Mouse (Mus musculus) ovary, postnatal 36 days (tissue): Measurements from ENCODE around the gene Plb1.

Experiments
- DNase-seq: peaks from one replicate; pipeline ENCODE4 v3.0.0; 2022; ENCODE audit warnings: low spot score, mixed read lengths

Gene Plb1

DNA sequence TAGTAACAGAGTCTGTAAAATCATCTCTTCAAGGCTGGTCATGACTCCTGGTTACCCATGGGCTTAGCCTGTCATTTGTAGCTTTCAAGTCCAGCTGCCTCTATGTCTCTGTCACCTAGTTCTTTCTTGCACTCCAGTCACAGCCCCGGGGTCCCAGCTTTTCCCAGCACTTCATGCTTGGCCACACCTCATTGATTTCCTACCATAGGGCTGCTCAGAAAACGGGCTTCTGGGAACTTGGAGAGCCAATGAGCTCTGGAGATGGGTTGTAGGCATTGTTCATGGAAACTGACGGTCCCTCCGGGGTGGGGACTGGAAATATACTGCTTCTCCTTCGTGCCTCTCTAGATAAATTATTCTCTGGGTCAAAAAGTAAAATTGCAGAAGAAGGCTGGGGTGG, 28.2 kb downstream of the Plb1 start:
- DNase-seq = no peak

DNA sequence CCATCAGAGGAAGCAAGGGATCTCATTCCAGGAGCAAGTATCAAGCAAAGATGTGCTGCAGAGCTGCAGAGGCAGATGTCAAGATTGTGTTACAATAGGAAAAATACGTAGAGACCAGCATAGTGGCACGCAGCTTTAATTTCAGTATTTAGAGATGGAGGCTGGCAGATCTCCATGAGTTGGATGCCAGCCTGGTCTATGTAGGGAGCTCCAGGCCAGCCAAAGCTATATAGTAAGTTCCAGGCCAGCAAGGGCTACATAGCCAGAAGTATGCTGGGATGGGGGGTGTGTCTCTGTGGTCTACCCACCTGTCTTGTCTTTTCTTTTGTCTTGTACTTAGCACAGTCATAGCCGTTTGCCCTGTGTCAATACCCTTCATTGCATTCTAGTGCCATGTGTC, 28.7 kb downstream of the Plb1 start:
- DNase-seq = no peak

DNA sequence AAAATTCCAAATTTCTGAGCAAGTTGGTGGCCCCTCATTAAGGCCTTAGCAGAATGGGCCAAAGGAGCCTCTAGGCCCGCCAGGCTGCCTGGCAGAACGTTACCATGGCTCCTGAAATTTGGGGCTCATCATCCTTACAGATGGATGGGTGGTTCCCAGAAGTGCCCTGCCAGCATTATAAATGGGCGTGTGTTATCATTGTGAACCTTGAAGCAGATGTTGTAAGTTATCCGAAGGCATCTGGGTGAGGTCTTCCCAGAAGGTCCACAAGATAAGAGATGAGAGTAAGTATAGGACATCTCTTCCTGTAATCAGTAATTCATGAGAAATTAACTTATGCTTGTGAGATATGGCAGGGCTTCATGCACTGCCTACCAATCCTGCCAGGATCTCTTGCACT, 30.0 kb downstream of the Plb1 start:
- no peak for DNase-seq

DNA sequence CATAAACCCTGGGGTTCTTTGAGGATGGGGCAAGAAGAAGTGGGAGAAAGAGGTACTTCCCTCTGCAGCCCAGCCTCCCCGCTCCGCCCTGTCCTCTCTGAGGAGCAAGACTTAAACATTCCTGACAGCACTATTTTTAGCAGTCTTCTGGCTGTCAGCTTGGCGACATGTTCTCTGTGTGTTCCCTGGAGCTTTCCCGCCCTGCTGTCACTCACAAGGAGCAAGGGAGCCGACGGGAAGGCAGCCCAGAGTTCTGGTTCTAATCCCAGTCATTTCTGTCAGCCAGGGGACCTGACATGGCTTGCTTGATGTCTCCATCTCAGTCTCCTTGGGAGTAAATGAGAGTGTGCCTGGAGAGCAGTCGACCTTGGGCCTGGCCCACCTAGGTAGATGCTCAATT, 40.0 kb downstream of the Plb1 start:
- DNase-seq = no peak

DNA sequence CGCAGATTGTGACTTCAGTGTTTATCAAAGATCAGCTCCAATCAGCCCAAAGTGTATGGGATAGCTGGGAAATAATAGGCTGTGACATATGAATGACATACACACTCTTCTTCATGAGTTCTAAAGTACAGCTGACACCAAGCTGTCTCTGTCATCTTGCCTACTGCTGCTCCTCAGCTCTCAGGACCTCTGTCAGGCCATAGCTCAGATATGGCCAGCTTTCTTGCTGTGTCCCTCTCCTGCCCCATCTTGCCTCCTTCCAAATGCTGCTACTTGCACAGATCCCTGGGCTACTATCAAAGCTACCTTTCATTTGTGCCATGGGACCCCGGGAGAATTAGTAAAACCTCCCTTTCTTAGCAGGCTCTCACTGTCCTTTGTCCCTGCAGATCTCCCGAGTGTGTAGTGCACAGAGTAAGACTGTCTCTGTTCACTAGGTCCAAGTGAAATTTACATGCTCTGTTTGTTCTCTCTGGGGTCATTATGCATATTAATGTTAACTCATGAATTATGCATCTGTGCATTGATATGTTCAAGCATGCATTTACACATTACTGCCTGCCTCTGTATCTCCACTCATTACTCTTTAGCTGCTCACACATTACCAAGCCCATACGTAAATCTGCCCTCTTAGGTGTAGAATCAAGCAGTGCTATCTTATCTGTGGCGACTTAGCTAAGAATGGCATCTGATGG, 45.6 kb downstream of the Plb1 start:
- no peak for DNase-seq

DNA sequence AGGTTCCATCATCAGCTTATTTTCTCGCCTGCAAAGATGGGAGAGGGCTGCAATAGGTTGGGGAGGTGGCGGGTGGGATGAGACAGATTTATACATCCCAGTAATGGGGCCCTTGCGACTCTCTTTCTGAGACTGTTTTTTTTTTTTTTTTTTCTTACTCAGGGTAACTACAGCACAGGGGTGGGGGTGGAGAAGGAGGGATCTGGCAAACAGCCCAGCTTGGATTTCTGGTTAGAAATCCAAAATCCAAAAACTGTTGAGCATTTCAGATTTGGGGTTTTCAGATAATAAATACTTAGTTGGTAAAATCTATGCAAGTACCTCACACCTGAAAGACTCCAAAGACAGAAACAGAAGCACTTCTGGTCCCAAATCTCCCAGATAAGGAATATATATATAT, 47.6 kb downstream of the Plb1 start:
- no peak for DNase-seq

DNA sequence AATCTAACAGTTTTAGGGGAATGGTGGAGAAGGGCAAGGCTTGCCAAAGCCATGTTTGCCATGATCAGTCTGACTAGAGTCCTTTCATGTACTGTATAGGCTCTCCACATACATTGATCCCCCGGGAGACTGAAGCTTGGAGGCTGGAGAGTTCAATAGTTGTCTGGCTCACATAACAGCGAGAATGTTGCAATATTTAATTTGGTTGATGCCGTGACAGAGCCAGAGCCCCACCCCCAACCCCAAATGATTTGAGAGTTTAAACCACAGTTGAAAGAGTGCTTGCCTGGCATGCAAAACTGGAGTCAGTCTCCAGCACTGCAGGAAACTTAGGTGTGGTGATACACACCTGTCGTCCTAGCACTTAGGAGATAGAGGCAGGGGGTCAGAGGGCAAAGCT, 49.8 kb downstream of the Plb1 start:
- DNase-seq = no peak

DNA sequence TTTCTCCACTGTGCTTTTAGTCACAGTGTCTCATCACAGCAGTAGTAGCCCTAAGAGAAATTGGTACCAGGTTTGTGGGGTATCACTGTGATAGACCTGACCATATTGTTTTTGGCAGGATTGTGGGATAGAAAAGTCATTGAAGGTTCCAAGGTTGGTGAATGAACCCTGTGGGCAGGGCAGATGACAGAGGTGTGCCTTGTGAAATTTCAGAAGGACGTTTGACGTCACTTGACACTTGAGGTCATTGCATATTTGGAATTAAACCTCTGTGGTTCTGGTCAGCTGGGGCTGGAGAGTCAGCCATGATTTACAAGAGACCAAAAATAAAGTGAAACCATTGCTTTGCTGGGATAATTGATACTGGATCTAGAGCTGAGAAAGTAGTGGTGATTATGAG, 50.9 kb downstream of the Plb1 start:
- no peak for DNase-seq

DNA sequence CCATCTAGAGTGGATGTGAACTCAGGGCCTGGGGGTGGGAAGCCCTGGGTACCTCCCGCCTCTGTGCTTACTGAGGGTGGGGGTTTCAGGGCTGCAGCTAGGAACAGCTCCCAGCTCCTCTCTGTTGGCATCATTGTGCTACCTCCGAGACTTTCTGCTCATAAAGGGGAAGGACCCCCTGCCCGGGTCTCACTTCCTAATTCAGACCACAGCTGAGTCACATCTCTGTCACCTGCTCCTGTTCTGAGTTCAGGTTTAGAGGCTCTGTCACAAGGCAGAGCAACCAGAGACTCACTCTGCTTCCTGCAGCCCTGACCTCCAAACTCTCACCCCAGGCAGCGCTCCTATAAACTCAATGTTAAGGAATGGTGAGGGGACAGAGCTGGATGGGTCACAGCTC, 53.8 kb downstream of the Plb1 start:
- no peak for DNase-seq

DNA sequence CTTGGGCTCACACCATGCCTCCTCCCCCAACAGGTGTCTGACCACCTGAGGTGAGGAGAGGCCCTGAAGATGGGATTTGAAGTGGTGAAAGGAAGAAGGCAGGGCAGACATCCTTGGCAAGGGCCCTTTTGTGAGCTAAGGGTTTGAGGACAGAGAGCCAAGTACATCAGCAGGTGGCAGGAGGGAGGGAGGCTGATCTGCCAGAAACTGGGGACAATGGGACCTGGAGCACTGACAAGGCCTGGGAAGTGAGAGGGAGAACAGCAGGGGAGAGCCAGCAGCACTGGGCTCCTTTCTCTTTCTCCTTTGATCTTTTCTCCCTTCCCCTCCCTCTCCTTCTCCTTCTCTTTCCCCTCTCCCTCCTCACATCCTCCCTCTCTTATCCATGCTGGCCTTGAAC, 55.5 kb downstream of the Plb1 start:
- DNase-seq = no peak

DNA sequence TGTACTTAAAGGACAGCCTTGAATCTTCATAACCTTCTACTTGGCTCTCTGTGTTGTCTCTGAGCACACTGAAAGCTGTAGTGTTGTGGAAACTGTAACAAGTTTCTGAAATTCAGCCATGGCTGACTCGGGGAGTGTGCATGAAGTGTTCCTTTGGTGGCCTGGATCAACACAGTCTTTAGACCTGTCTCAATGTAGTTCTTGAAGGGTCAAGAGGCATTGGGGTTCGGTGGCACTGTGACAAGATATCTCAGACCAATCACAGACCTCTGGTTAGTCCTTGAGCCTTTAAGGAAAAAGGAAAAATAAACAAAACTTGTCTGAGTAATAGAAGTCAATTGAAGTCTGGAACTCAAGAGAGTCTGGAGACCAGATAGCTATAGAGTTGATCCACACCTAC, 58.8 kb downstream of the Plb1 start:
- DNase-seq = no peak

DNA sequence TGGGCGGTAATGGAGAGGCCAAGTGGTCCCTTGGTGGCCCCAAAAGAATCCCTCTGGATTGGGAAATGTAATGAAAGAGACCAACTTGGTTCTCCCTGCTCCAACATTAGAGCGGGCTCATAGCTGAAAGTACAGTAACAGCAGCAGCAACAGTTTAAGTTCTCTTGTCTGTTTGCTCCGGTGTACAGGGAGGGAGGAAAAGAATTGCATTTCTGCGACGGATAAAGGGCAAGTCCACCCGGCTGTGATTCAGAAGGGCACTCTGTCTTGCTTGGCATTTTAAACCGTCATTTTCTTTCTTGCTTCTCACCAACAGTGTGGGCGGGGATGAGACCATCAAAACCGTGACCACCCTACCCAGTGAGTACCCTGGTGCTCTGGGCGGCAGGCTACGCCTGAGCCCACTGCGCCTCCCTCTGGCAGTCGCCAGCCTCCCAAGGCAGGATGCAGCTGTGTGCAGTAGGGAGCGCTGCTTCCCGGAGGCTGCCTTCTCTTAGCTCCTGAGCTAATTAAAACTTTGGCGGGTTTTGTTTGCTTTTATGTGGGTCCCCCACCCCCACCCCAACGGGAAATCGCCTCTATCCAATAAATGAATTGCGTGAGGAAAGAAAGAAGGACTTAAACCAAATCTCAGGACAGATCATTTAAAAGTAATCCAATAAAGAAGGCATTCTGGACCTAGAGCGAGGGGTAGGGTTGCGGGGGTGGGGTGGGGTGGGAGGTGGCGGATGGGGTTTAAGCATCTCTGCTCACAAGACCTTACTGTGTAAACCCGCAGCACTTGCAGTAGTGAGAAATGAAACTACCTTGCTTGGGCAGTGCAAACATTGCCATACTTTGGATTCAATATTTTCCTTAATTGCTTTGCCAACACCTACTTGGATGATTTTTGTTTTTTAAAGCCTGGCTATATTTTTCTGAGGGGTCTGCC, 70.7 kb downstream of the Plb1 start:
- peak; percentile 69 for DNase-seq

DNA sequence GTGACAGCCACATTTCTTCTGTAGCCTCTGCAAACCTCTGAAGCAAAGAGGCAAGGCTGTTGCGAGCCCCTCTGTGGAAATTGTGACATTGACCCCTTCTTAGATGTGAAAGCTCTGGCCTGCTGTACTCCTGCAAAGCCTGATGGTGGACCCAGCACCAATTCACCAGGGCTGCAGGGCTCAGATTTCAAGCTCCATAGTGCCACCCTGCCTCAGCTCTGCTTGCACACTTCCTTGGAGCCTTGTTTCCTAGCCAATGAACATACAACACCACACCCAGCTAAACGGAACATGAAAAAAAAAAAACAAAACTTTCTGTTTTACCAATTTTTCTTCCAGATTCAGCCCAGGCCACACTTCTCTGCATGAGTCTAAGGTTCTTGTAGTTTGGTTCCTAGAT, 74.6 kb downstream of the Plb1 start:
- no peak for DNase-seq

DNA sequence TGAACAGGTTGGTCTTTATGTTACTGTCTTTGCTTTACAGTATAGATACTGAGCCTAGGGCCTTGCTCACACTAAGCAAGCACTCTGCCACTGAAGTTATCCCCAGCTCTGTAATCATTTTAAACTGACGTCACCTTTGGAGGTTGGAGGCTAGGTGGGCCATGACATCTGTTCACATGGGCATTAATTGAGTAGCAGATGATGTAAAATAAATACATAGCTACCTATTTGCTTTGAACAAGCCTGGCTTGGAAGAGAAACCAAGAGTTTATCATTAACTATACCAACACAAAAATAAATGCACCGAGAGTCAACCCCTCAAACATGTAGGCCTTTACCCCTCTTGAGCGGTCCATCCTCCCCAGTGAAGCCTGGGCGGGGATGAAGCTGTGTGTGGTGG, 76.1 kb downstream of the Plb1 start:
- no peak for DNase-seq

DNA sequence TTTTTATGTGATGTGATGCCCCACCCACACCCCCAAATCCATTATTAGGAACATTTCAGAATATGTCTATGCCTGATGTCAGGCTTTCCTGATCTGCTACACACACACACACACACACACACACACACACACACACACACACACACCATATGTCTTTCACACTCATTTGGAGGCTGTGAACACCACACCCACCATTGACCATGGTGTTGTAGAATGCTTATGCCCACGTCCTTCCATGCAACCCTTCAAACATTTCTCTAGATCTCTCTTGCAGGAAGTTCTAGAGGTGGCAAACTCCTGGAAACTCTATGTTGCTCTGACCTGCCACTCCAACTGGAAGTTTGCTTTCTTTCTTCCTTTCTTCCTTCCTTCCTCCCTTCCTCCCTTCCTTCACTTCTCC, 77.2 kb downstream of the Plb1 start:
- no peak for DNase-seq

DNA sequence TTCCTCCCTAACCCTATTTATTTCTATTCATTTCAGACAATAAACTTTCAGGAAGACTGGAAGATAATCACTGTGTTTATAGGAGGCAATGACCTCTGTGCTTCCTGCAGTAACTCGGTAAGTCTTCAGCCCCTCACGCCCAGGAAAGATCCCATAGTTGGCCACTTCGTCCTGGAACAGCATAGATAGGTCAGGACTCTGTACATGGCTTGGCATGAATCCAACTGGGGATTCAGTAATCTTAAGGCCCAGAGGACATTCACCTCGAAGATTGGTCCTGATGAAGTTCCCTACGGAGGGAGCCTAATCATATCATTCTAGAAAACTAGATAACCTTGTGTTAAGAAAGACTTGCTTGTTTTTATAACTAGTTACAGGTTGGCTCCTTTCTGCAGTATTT, 78.3 kb downstream of the Plb1 start:
- DNase-seq = no peak

DNA sequence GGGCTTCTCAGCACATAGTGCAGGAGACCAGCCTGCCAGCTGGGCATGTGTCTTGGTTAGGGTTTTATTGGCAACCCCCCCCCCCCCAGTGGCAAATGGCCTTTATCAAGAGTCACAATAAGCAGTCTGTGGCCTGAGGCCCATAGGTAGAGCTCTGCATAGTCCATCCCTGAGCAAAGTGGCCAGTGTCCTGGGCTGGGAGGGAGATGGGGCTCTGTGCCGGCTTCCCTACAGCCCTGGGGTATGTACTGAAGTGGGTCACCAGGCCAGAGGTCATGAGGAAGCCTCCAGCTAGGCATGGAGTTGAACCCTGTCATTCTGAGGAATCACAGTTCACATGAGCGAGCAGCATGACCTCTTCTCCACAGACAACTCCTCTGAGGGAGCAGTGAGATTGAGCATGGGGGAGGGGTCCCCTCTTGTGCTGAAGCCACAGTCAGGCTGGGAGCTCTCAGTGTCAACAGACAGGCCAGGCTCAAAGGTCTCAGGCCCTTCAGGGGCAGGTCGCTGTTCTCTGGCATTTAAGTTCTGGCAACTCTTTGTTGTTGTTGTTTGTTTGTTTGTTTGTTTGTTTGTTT, 79.2 kb downstream of the Plb1 start:
- DNase-seq = no peak

DNA sequence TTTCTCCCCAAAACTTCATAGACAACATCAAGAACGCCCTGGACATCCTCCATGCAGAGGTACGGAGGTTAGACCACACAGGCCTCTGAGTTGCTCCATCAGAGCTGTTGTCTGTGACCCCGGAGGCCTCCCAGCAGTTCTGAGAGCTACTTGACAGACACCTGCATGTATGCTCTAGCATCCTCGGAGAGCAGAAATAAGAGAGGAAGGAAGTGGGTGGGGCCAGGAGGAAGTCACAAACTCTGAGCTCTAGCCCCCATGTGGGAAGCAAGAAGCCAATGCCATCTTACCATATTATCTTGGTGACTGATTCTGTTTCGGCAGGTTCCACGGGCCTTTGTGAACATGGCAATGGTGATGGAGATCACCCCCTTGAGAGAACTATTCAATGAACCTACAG, 81.2 kb downstream of the Plb1 start:
- no peak for DNase-seq

DNA sequence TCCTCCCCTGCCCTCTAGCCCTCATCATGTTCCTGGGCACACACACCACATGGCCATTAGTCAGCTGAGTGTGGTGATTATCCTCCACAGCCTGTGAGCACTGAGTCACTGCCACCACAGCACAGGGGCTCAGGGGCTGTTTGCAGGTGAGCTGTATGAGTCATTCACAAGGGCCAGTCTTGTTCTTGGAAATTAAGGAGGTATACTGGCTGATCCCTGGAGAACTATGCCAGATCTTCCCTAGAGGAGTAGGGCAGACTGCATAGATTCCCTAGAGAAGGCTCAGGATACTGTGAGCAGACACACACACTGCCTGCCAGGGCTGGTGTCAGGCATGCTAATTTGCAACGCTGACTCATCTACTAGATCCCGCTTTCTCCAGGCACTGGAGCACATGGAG, 82.2 kb downstream of the Plb1 start:
- DNase-seq = no peak

DNA sequence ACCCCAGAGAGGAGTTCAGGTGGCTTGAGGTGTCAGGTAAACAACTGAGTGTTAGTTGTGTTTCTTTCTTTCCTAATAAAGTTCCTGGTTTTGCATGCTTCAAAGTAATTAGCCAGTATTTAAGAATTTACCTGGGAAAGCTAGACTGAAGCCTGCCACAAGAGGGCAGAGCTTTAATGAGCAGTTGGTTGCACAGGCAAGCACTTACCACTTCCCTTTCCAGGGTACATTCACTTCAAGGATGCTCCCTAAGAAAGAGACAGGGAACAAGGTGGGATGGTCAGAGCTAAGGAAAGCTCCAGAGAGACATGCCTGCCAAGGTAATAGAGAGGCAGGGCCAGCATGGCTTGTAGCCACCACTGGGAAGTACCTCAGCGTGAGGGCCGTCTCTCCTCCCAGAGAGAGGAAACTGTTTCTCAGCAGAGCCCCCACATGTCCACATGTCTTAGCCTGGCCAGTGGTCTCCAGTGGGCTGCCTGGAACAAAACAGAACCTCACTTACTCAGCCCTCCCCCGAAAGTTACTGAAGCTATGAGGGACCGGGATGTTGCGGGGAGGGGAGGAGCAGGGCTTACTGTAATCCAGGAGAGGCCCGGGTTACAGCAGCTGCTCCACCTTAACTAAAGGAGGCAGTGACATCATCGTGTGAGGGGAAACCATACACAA, 89.8 kb downstream of the Plb1 start:
- peak; percentile 31 for DNase-seq

DNA sequence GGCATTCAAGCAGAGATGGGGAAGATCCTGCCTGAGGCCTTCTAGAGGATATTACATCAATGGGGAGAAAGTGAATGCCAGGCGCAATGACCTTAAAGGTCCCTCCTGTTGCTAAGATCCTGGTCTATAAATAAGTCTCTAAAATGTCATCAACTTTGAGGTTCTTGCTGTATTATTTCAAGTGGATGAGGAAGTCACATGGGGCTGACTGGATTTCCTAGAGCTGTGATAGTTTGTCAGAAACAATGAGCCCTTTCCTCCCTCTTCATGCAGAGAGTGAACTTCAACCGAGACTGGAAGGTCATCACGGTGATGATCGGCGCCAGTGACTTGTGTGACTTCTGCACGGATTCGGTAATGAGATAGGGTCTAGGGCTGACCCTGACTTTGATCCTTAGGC, 95.6 kb downstream of the Plb1 start:
- DNase-seq = no peak

DNA sequence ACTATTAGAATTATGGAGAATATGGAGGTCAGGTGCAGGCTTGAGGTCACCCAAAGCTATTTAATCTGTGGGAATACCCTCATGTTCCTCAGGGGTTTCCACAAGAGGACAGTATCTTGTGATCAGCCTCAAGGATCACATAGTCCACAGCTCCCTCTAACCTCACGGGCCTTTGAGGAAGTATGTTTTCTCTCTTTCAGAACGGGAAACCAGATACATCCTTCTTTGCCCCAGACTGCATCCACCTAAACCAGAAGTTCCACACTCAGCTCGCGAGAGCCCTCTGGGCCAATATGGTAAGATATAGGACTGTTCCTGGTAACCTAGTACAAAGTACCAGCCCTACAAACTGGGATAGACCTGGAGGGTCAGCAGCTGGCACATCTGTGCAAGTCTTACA, 100.1 kb downstream of the Plb1 start:
- DNase-seq = no peak

DNA sequence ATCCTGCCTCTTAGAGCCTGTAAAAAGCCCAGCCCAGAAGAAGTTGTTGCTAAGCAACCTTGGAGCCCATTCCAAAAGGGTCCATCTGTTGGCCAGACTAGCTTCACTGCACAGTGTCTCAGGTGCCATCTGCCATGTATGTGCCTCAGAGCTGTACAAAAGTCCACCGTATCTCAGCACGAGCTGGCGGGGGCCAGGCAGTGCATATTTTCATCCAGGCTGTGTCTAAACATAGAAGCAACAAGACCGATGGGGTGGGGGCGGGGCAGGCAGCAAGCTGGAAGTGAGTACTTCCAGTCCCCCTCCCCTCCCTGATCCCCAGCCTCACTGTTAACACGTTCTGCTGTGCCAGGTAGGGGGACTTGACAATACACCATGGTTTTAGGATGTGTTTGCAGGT, 102.7 kb downstream of the Plb1 start:
- peak; percentile 37 for DNase-seq
